Mouse (Mus musculus) olfactory bulb, adult 2 months (tissue): ENCODE results near the gene Gatad2b.

Experiments used
- CTCF ChIP-seq: fragments of 200-500 bp; IDR thresholded peaks from 2 replicates; pipeline ENCODE4 v1.5.1; 2012; ENCODE audit warnings: low read depth, mild to moderate bottlenecking, low read length, moderate library complexity; ENCODE audit not compliant: insufficient read depth
- POLR2A ChIP-seq: fragments of 200-500 bp; IDR thresholded peaks from 2 replicates; pipeline ENCODE4 v1.6.1; 2012; ENCODE audit warnings: mild to moderate bottlenecking, low read depth, low read length, moderate library complexity; ENCODE audit not compliant: insufficient read depth

DNA sequence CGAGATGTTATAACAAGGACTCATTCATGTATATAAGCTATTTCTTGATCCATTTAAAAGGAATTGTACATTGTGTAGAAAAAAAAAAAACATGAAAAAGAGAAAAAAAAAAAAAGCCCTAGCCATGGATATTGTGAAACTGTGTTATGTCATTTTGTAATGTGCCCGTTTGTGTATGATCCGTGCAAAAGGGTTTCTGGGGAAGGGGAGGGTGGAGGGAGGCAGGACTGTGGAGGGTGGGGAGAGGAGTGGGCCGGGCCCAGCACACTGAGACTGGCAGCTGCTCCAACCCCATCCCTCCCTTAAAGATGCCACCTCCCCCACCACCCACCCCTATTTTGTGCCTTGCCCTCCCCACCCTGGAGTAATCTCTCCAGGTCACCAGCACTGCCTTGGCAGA lies 68.5 kb downstream of the Gatad2b start:
- TF ChIP-seq CTCF (no peak), POLR2A (no peak)
